Mouse (Mus musculus) embryonic facial prominence, embryonic 12.5 days (tissue): Measurements from ENCODE around the gene Selenop. TPM values are rescaled to one million over a fixed set of nuclear protein-coding genes. Genes with fewer than 3 reads are reported as not detected.

Experiments
- ATAC-seq: fragments of 200-750 bp; cut with Nextera tagmentation; 2 replicates; pipeline ENCODE4 v1.8.0; 2017; ENCODE audit not compliant: insufficient number of reproducible peaks, insufficient read depth, low FRiP score, low TSS enrichment
- H3K27ac ChIP-seq: fragments of 300-500 bp; sonication (generic); 2 replicates; pipeline ENCODE4 v1.5.1; 2016; ENCODE audit warnings: mild to moderate bottlenecking
- H3K27me3 ChIP-seq: fragments of 300-500 bp; sonication (generic); 2 replicates; pipeline ENCODE4 v1.6.1; 2016; ENCODE audit warnings: mild to moderate bottlenecking, moderate library complexity
- H3K36me3 ChIP-seq: fragments of 300-500 bp; sonication (generic); 2 replicates; pipeline ENCODE4 v1.6.1; 2016; ENCODE audit warnings: mild to moderate bottlenecking
- H3K4me1 ChIP-seq: fragments of 300-500 bp; sonication (generic); 2 replicates; pipeline ENCODE4 v1.6.1; 2016
- H3K4me2 ChIP-seq: fragments of 300-500 bp; sonication (generic); replicated peaks from 2 replicates; pipeline ENCODE4 v1.6.1; 2016; ENCODE audit warnings: mild to moderate bottlenecking, moderate library complexity
- H3K4me3 ChIP-seq: fragments of 300-500 bp; sonication (generic); 2 replicates; pipeline ENCODE4 v1.5.1; 2016; ENCODE audit warnings: mild to moderate bottlenecking
- H3K9ac ChIP-seq: fragments of 300-500 bp; sonication (generic); 2 replicates; pipeline ENCODE4 v1.6.1; 2016; ENCODE audit warnings: mild to moderate bottlenecking, moderate library complexity
- H3K9me3 ChIP-seq: fragments of 300-500 bp; sonication (generic); 2 replicates; pipeline ENCODE4 v1.6.1; 2016; ENCODE audit warnings: mild to moderate bottlenecking, moderate library complexity
- WGBS: fragments of 180-500 bp; shearing (Covaris S2); methylation state at CpG from one replicate; pipeline ENCODE4 v1.1.7; 2016; 5-methylcytosine and 5-hydroxymethylcytosine counted together
- polyA plus RNA-seq: library from polyadenylated mRNA; unstranded; fragments of >200 nt; fragmentation: Nextera tagmentation; extraction: Ambion mirVana; gene quantifications from 2 replicates; pipeline ENCODE4 v1.2.1, GENCODE M21; 2016

Gene Selenop
- polyA plus RNA-seq, 1 experiment from 2014 or later: 81.6 TPM

DNA sequence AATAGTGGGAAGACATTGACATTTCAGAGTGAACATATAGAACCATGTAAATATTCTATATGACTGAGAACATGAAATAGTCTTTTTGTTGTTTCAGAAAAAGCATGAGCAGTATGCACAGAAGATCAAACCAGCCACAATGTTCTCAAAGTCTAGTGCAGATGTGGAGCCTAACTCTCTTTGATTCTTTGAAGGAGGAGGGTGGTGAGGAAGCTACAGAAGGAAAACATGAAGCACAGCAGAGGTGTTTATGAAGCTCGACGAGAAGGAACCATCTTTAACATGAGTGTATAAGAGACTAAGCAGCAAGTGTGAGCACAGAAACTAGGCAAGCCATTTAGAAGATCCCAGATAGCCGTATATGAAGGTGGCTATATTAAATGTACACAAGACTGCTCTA, 41.5 kb downstream of the Selenop start:
- H3K4me3 ChIP-seq: no peak overlapping the region
- no peaks in the 10 kb centered on the region for H3K9me3 ChIP-seq
- H3K4me1 ChIP-seq: no peaks in the 10 kb centered on the region
- no peak for ATAC-seq
- no peak overlapping the region for H3K27ac ChIP-seq
- no peaks in the 10 kb centered on the region for H3K27me3 ChIP-seq
- WGBS: 90% methylated on average over 3 of the region's 3 CpGs
- H3K4me2 ChIP-seq: no peak overlapping the region
- H3K9ac ChIP-seq: no peak overlapping the region
- H3K36me3 ChIP-seq: no peaks in the 10 kb centered on the region

DNA sequence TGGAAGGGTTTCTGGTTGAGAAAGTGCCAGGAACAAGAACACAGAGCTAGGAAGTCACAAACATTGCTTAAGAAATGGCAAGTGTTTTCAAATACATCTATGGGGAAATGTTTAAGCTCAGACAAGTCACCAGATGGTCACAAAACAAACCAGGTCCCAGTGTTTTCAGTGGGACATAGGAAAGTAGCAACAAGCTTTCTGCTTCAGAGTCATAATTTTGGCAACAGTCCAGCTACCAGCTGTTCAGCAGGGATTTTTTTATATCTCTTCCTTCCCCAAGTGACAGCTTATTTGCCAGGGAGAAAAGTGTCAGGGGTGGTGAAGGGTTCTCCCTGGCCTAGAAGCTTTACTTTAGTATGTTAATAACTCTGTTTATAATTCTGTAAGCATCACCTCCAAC, 44.6 kb downstream of the Selenop start:
- no peaks in the 10 kb centered on the region for H3K9me3 ChIP-seq
- H3K4me3 ChIP-seq: no peak overlapping the region
- H3K9ac ChIP-seq: no peak overlapping the region
- H3K4me2 ChIP-seq: no peak overlapping the region
- H3K27me3 ChIP-seq: no peaks in the 10 kb centered on the region
- no peak overlapping the region for H3K27ac ChIP-seq
- no peaks in the 10 kb centered on the region for H3K36me3 ChIP-seq
- no peak for ATAC-seq
- H3K4me1 ChIP-seq: no peaks in the 10 kb centered on the region

DNA sequence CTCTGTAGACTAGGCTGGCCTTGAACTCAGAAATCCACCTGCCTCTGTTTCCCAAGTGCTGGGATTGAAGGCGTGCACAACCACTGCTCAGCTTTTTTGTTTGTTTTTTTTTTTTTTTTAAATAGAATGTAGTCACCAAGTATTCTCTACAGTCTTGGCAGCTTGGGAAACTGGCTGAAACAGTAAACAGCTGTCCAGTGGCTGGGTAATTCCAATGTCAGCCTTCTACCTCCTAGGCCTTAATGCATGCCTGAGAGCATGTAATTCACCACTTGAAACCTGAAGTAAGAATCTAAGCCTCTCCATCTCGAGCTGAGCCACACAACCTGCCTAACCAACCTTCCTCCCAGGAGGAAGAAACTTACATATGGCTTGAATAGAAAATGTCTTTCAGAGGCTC, 48.3 kb downstream of the Selenop start:
- no peaks in the 10 kb centered on the region for H3K4me1 ChIP-seq
- H3K27ac ChIP-seq: no peak overlapping the region
- WGBS: 69% methylated on average over 2 of the region's 2 CpGs
- H3K9me3 ChIP-seq: no peaks in the 10 kb centered on the region
- no peak overlapping the region for H3K9ac ChIP-seq
- no peak for ATAC-seq
- no peaks in the 10 kb centered on the region for H3K27me3 ChIP-seq
- H3K4me2 ChIP-seq: no peak overlapping the region
- H3K36me3 ChIP-seq: 0 out of 2 replicates have a peak, but pooled peaks cover 8% of the 10 kb centered on the region
- H3K4me3 ChIP-seq: no peak overlapping the region

DNA sequence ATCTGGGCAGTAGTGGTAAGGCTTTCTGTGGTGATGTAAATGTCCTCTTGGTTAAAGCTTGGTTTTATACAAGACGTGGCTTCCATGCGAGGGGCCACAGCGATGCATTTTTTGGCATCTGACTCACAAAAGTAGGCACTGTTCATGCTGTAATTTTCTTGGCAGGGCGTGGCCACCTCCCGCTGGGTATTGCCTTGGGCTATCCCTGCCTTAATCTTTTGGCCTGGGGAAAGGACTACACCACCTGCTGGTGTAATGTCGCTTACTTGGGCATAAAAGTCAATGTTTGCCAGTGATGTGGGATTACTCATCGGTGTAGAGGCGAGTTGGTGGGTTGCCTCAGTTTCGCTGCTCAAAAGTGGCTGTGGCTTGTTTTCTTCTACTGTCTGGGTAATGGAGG, 51.6 kb downstream of the Selenop start:
- H3K27me3 ChIP-seq: no peaks in the 10 kb centered on the region
- WGBS: 77% methylated on average over 9 of the region's 9 CpGs
- no peak overlapping the region for H3K27ac ChIP-seq
- 0 out of 2 replicates have a peak, but pooled peaks cover 8% of the 10 kb centered on the region for H3K36me3 ChIP-seq
- H3K9me3 ChIP-seq: no peaks in the 10 kb centered on the region
- H3K9ac ChIP-seq: no peak overlapping the region
- H3K4me1 ChIP-seq: no peaks in the 10 kb centered on the region
- H3K4me2 ChIP-seq: no peak overlapping the region
- ATAC-seq: no peak
- no peak overlapping the region for H3K4me3 ChIP-seq

- Histone ChIP-seq H3K9ac (no peak overlapping the region), H3K27me3 (no peaks in the 10 kb centered on the region), H3K36me3 (0 out of 2 replicates have a peak, but pooled peaks cover 8% of the 10 kb centered on the region), H3K4me3 (no peak overlapping the region), H3K4me2 (no peak overlapping the region), H3K9me3 (no peaks in the 10 kb centered on the region), H3K4me1 (no peaks in the 10 kb centered on the region), H3K27ac (no peak overlapping the region)
- ATAC-seq: no peak
These were observed 54.7 kb downstream of the Selenop start for GRCm38 (mm10) chr15:3323041-3323440.

Other genes starting within 250 kb of the Selenop start
- gene Ccdc152, start 35.0 kb downstream of the Selenop start, polyA plus RNA-seq: 0.18 TPM in 1 of 2 replicates, not detected in the other